Mouse (Mus musculus) c-Kit-positive CD71-positive TER-119-positive erythroid progenitor cells, embryonic 14.5 days (primary cell): ENCODE measurements around the gene Cygb.

Source experiments
- DNase-seq: peaks from one replicate; pipeline ENCODE4 v3.0.0-alpha.2; 2013; ENCODE audit warnings: low spot score

Cygb gene

GRCm38 (mm10) chr11:116656348-116657191, 2.5 kb upstream of the Cygb start:
- no peak for DNase-seq

- no peak for DNase-seq
These were observed 348 bp downstream of the Cygb start for GRCm38 (mm10) chr11:116653709-116654221.

- DNase-seq = no peak
These were observed 879 bp downstream of the Cygb start, which contains the start of gene Prcd for GRCm38 (mm10) chr11:116653234-116653633. TSS of gene Prcd (plus strand) at chr11:116653534.

- DNase-seq = no peak
These were observed 1.6 kb downstream of the Cygb start for GRCm38 (mm10) chr11:116652330-116653098.

GRCm38 (mm10) chr11:116651339-116651738, 2.8 kb downstream of the Cygb start:
- no peak for DNase-seq

GRCm38 (mm10) chr11:116650811-116651210, 3.3 kb downstream of the Cygb start:
- no peak for DNase-seq

- DNase-seq = no peak
These were observed 4.3 kb downstream of the Cygb start for GRCm38 (mm10) chr11:116649711-116650337.

- no peak for DNase-seq
These were observed 5.1 kb downstream of the Cygb start for GRCm38 (mm10) chr11:116648976-116649375.

GRCm38 (mm10) chr11:116648213-116648921, 5.7 kb downstream of the Cygb start:
- DNase-seq = no peak

GRCm38 (mm10) chr11:116647340-116647991, 6.6 kb downstream of the Cygb start:
- peak; percentile 40 for DNase-seq

- DNase-seq = no peak
These were observed 7.3 kb downstream of the Cygb start for GRCm38 (mm10) chr11:116646771-116647170.

GRCm38 (mm10) chr11:116646136-116646535, 8.0 kb downstream of the Cygb start:
- no peak for DNase-seq

- DNase-seq = no peak
These were observed 8.5 kb downstream of the Cygb start for GRCm38 (mm10) chr11:116645446-116646110.

GRCm38 (mm10) chr11:116644225-116645112, 9.6 kb downstream of the Cygb start:
- DNase-seq = no peak

- DNase-seq = no peak
These were observed 10.4 kb downstream of the Cygb start for GRCm38 (mm10) chr11:116643579-116644224.

- peak; percentile 78 for DNase-seq
These were observed 11.2 kb downstream of the Cygb start for GRCm38 (mm10) chr11:116642681-116643578.

GRCm38 (mm10) chr11:116641731-116642130, 12.4 kb downstream of the Cygb start:
- DNase-seq = no peak

- peak; percentile 55 for DNase-seq
These were observed 12.9 kb downstream of the Cygb start for GRCm38 (mm10) chr11:116641168-116641567.
